Mouse (Mus musculus) induced T-regulatory cell, adult 2 months (primary cell): Measurements from ENCODE around the gene Xrn2.
"Not testable (repeated sequence)": the region's sequence is repeated elsewhere in the genome, so short reads cannot be mapped to it uniquely, and the experiment has no call there.

Experiments used
- DNase-seq: peaks from one replicate; pipeline ENCODE4 v3.0.0-alpha.2; 2012; ENCODE audit warnings: low read depth

Gene Xrn2

GRCm38 (mm10) chr2:147012623-147013184 lies at the start of gene Xrn2:
Xrn2 (plus strand) TSS chr2:147012996.
- peak; percentile 98 for DNase-seq

- DNase-seq, result no peak
These were observed 37.8 kb upstream of the Xrn2 start for GRCm38 (mm10) chr2:146975024-146975423.

GRCm38 (mm10) chr2:146975453-146976028 lies 37.3 kb upstream of the Xrn2 start:
- no peak for DNase-seq

GRCm38 (mm10) chr2:146982786-146983185 lies 30.0 kb upstream of the Xrn2 start:
- DNase-seq, result no peak

GRCm38 (mm10) chr2:146984831-146985230 lies 28.0 kb upstream of the Xrn2 start:
- DNase-seq, result no peak

GRCm38 (mm10) chr2:146985807-146986206 lies 27.0 kb upstream of the Xrn2 start:
- no peak for DNase-seq

- no peak for DNase-seq
These were observed 26.4 kb upstream of the Xrn2 start for GRCm38 (mm10) chr2:146986429-146986828.

- DNase-seq, result no peak
These were observed 5.5 kb upstream of the Xrn2 start for GRCm38 (mm10) chr2:147007265-147007664.

- no peak for DNase-seq
These were observed 3.7 kb upstream of the Xrn2 start for GRCm38 (mm10) chr2:147009084-147009483.

GRCm38 (mm10) chr2:147010141-147010540 lies 2.7 kb upstream of the Xrn2 start:
- peak; percentile 60 for DNase-seq

GRCm38 (mm10) chr2:147010952-147011351 lies 1.8 kb upstream of the Xrn2 start:
- no peak for DNase-seq

- DNase-seq, result peak; percentile 82
These were observed 1.2 kb upstream of the Xrn2 start for GRCm38 (mm10) chr2:147011474-147012140.

- DNase-seq, result no peak
These were observed 614 bp upstream of the Xrn2 start for GRCm38 (mm10) chr2:147012141-147012622.

GRCm38 (mm10) chr2:147013194-147013969 lies 586 bp downstream of the Xrn2 start:
- peak; percentile 87 for DNase-seq

- no peak for DNase-seq
These were observed 1.5 kb downstream of the Xrn2 start for GRCm38 (mm10) chr2:147014101-147014886.

- not testable (repeated sequence) for DNase-seq
These were observed 9.2 kb downstream of the Xrn2 start for GRCm38 (mm10) chr2:147022041-147022440.

- no peak for DNase-seq
These were observed 10.3 kb downstream of the Xrn2 start for GRCm38 (mm10) chr2:147023067-147023466.

- peak; percentile 25 for DNase-seq
These were observed 10.8 kb downstream of the Xrn2 start for GRCm38 (mm10) chr2:147023560-147023959.

- DNase-seq, result no peak
These were observed 20.3 kb downstream of the Xrn2 start for GRCm38 (mm10) chr2:147033065-147033464.

- no peak for DNase-seq
These were observed 23.1 kb downstream of the Xrn2 start for GRCm38 (mm10) chr2:147035864-147036263.

GRCm38 (mm10) chr2:147047051-147047450 lies 34.3 kb downstream of the Xrn2 start:
- no peak for DNase-seq
